Mouse (Mus musculus): ENCODE measurements around the gene Slit3. TPM values are rescaled to one million over a fixed set of nuclear protein-coding genes. Genes with fewer than 3 reads are reported as not detected.

Slit3 gene
- polyA plus RNA-seq, 1 experiment from 2014 or later = 2.3 TPM

- Histone ChIP-seq H3K36me3 (ENCODE audit: control insufficient read depth, insufficient read depth, low read length) (no peaks in the 10 kb centered on the region), H3K4me1 (ENCODE audit: control insufficient read depth, insufficient read depth, low read length) (0 out of 2 replicates have a peak, but pooled peaks cover 2% of the 10 kb centered on the region), H3K4me2 (ENCODE audit: low read length) (no peak overlapping the region), H3K27ac (ENCODE audit: low read depth, low read length) (peak overlapping the region; percentile 27; the same call in 1 of the 2 replicates), H3K9me3 (replicated peaks; ENCODE audit: control insufficient read depth, low read length) (no peaks in the 10 kb centered on the region), H3K9ac (ENCODE audit: low read length) (no peak overlapping the region), H3K27me3 (replicated peaks; ENCODE audit: control insufficient read depth, insufficient read depth, low read length) (no peaks in the 10 kb centered on the region; the same call in 1 of the 2 replicates), H3K4me3 (ENCODE audit: low read depth, low read length) (no peak overlapping the region)
- DNase-seq (ENCODE audit: low spot score) (peak; percentile 84), ATAC-seq (peak; percentile 88)
- 54% methylated on average over 13 of the region's 13 CpGs for WGBS
Observed at GRCm38 (mm10) chr11:35587174-35587959, 466.3 kb downstream of the Slit3 start.

GRCm38 (mm10) chr11:35589892-35590291 is 468.9 kb downstream of the Slit3 start:
- no peak overlapping the region for H3K4me3 ChIP-seq (ENCODE audit: low read depth, low read length)
- WGBS = 84% methylated on average over 7 of the region's 7 CpGs
- no peak overlapping the region for H3K27ac ChIP-seq (ENCODE audit: low read depth, low read length)
- H3K4me2 ChIP-seq (ENCODE audit: low read length) = no peak overlapping the region
- DNase-seq (ENCODE audit: low spot score) = no peak
- H3K27me3 ChIP-seq (replicated peaks; ENCODE audit: control insufficient read depth, insufficient read depth, low read length) = no peaks in the 10 kb centered on the region; the same call in 1 of the 2 replicates
- H3K9ac ChIP-seq (ENCODE audit: low read length) = no peak overlapping the region
- no peak for ATAC-seq
- no peaks in the 10 kb centered on the region for H3K36me3 ChIP-seq (ENCODE audit: control insufficient read depth, insufficient read depth, low read length)
- H3K4me1 ChIP-seq (ENCODE audit: control insufficient read depth, insufficient read depth, low read length) = 0 out of 2 replicates have a peak, but pooled peaks cover 2% of the 10 kb centered on the region
- H3K9me3 ChIP-seq (replicated peaks; ENCODE audit: control insufficient read depth, low read length) = no peaks in the 10 kb centered on the region

- no peak overlapping the region for H3K4me3 ChIP-seq (ENCODE audit: low read depth, low read length)
- ATAC-seq (no peak), DNase-seq (ENCODE audit: low spot score) (no peak)
- H3K27me3 ChIP-seq (replicated peaks; ENCODE audit: control insufficient read depth, insufficient read depth, low read length) = no peaks in the 10 kb centered on the region; the same call in 1 of the 2 replicates
- WGBS = 25% methylated on average over 14 of the region's 14 CpGs
- no peaks in the 10 kb centered on the region for H3K4me1 ChIP-seq (ENCODE audit: control insufficient read depth, insufficient read depth, low read length)
- H3K36me3 ChIP-seq (ENCODE audit: control insufficient read depth, insufficient read depth, low read length) = no peaks in the 10 kb centered on the region
- H3K9ac ChIP-seq (ENCODE audit: low read length) = no peak overlapping the region; the same call in 1 of the 2 replicates
- no peaks in the 10 kb centered on the region for H3K9me3 ChIP-seq (replicated peaks; ENCODE audit: control insufficient read depth, low read length)
- no peak overlapping the region for H3K4me2 ChIP-seq (ENCODE audit: low read length)
- no peak overlapping the region for H3K27ac ChIP-seq (ENCODE audit: low read depth, low read length)
Observed at GRCm38 (mm10) chr11:35593146-35594034, 472.4 kb downstream of the Slit3 start.

GRCm38 (mm10) chr11:35596064-35596463 is 475.0 kb downstream of the Slit3 start:
- no peak for ATAC-seq
- no peak overlapping the region for H3K27ac ChIP-seq (ENCODE audit: low read depth, low read length)

GRCm38 (mm10) chr11:35597882-35598281 is 476.9 kb downstream of the Slit3 start:
- H3K27ac ChIP-seq (ENCODE audit: low read depth, low read length) = no peak overlapping the region
- no peak overlapping the region for H3K4me3 ChIP-seq (ENCODE audit: low read depth, low read length)
- peak; percentile 28 for DNase-seq (ENCODE audit: low spot score)
- WGBS = 79% methylated on average over 6 of the region's 6 CpGs
- no peak overlapping the region for H3K9ac ChIP-seq (ENCODE audit: low read length)
- peaks cover 4% of the 10 kb centered on the region; the same call in 1 of the 2 replicates for H3K27me3 ChIP-seq (replicated peaks; ENCODE audit: control insufficient read depth, insufficient read depth, low read length)
- no peak for ATAC-seq
- no peaks in the 10 kb centered on the region for H3K9me3 ChIP-seq (replicated peaks; ENCODE audit: control insufficient read depth, low read length)
- H3K36me3 ChIP-seq (ENCODE audit: control insufficient read depth, insufficient read depth, low read length) = no peaks in the 10 kb centered on the region
- H3K4me1 ChIP-seq (ENCODE audit: control insufficient read depth, insufficient read depth, low read length) = no peaks in the 10 kb centered on the region
- no peak overlapping the region for H3K4me2 ChIP-seq (ENCODE audit: low read length)

More at GRCm38 (mm10) chr11:35596064-35596463, 475.0 kb downstream of the Slit3 start:
- no peak overlapping the region for H3K9ac ChIP-seq (ENCODE audit: low read length)
- no peaks in the 10 kb centered on the region for H3K36me3 ChIP-seq (ENCODE audit: control insufficient read depth, insufficient read depth, low read length)
- H3K4me3 ChIP-seq (ENCODE audit: low read depth, low read length) = no peak overlapping the region
- DNase-seq (ENCODE audit: low spot score) = no peak
- no peaks in the 10 kb centered on the region for H3K4me1 ChIP-seq (ENCODE audit: control insufficient read depth, insufficient read depth, low read length)
- H3K4me2 ChIP-seq (ENCODE audit: low read length) = no peak overlapping the region
- H3K9me3 ChIP-seq (replicated peaks; ENCODE audit: control insufficient read depth, low read length) = no peaks in the 10 kb centered on the region
- H3K27me3 ChIP-seq (replicated peaks; ENCODE audit: control insufficient read depth, insufficient read depth, low read length) = peaks cover 4% of the 10 kb centered on the region; the same call in 1 of the 2 replicates

GRCm38 (mm10) chr11:35598732-35599131 is 477.7 kb downstream of the Slit3 start:
- no peak overlapping the region for H3K4me2 ChIP-seq (ENCODE audit: low read length)
- H3K9ac ChIP-seq (ENCODE audit: low read length) = no peak overlapping the region
- DNase-seq (ENCODE audit: low spot score) (no peak), ATAC-seq (no peak)
- H3K9me3 ChIP-seq (replicated peaks; ENCODE audit: control insufficient read depth, low read length) = no peaks in the 10 kb centered on the region
- H3K4me1 ChIP-seq (ENCODE audit: control insufficient read depth, insufficient read depth, low read length) = no peaks in the 10 kb centered on the region
- 0 out of 2 replicates have a peak overlapping the region, but pooled peaks have one; percentile 6 for H3K27ac ChIP-seq (ENCODE audit: low read depth, low read length)
- no peak overlapping the region for H3K4me3 ChIP-seq (ENCODE audit: low read depth, low read length)
- 31% methylated on average over 7 of the region's 7 CpGs for WGBS
- H3K36me3 ChIP-seq (ENCODE audit: control insufficient read depth, insufficient read depth, low read length) = no peaks in the 10 kb centered on the region
- peaks cover 4% of the 10 kb centered on the region; the same call in 1 of the 2 replicates for H3K27me3 ChIP-seq (replicated peaks; ENCODE audit: control insufficient read depth, insufficient read depth, low read length)

- Histone ChIP-seq H3K4me3 (ENCODE audit: low read depth, low read length) (no peak overlapping the region), H3K27ac (ENCODE audit: low read depth, low read length) (no peak overlapping the region), H3K4me2 (ENCODE audit: low read length) (no peak overlapping the region), H3K9ac (ENCODE audit: low read length) (no peak overlapping the region), H3K36me3 (ENCODE audit: control insufficient read depth, insufficient read depth, low read length) (no peaks in the 10 kb centered on the region), H3K27me3 (replicated peaks; ENCODE audit: control insufficient read depth, insufficient read depth, low read length) (0 out of 2 replicates have a peak, but pooled peaks cover 4% of the 10 kb centered on the region), H3K9me3 (replicated peaks; ENCODE audit: control insufficient read depth, low read length) (no peaks in the 10 kb centered on the region), H3K4me1 (ENCODE audit: control insufficient read depth, insufficient read depth, low read length) (no peaks in the 10 kb centered on the region)
- ATAC-seq (peak; percentile 40; the same call in 1 of the 2 replicates), DNase-seq (ENCODE audit: low spot score) (peak; percentile 47)
- WGBS = 74% methylated on average over 10 of the region's 10 CpGs
Observed at GRCm38 (mm10) chr11:35601652-35602240, 480.7 kb downstream of the Slit3 start.

- no peak overlapping the region for H3K9ac ChIP-seq (ENCODE audit: low read length)
- no peak for ATAC-seq
- no peak overlapping the region for H3K4me2 ChIP-seq (ENCODE audit: low read length)
- H3K27ac ChIP-seq (ENCODE audit: low read depth, low read length) = no peak overlapping the region
- H3K9me3 ChIP-seq (replicated peaks; ENCODE audit: control insufficient read depth, low read length) = no peaks in the 10 kb centered on the region
- DNase-seq (ENCODE audit: low spot score) = no peak
- 88% methylated on average over 10 of the region's 10 CpGs for WGBS
- 0 out of 2 replicates have a peak, but pooled peaks cover 4% of the 10 kb centered on the region for H3K27me3 ChIP-seq (replicated peaks; ENCODE audit: control insufficient read depth, insufficient read depth, low read length)
- no peak overlapping the region for H3K4me3 ChIP-seq (ENCODE audit: low read depth, low read length)
- no peaks in the 10 kb centered on the region for H3K36me3 ChIP-seq (ENCODE audit: control insufficient read depth, insufficient read depth, low read length)
- no peaks in the 10 kb centered on the region for H3K4me1 ChIP-seq (ENCODE audit: control insufficient read depth, insufficient read depth, low read length)
Observed at GRCm38 (mm10) chr11:35602586-35602985, 481.6 kb downstream of the Slit3 start.
